Mouse (Mus musculus): ENCODE results near the gene Gzmc. TPM values are rescaled to one million over a fixed set of nuclear protein-coding genes. Genes with fewer than 3 reads are reported as not detected.

Gene Gzmc
- total RNA-seq (2023) = under 1 TPM in 1 of 2 experiments, not detected in 1; 0.87 TPM

DNA sequence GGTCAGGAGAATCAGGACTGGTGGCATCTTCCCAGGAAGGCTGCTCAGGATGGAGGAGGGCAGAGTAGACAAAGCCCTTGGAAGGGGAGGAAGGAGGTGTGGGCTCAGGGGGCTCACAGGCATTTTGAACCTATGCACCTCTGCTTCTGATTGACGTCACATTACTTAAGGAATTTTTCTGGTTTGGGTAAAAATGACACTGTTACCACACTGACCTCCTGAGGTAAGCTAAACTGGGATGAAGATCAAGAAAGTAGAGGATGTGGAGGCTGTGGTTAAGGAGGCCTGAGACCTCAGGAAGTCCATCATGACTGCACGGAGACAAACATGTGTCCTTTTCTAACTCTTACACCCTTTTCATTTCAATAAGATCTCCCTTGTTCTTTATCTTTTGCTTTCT lies at the start of gene Gzmc:
Gene Gzmc (minus strand): TSS at position 101 of the 400 bp plus-strand sequence.

GRCm38 (mm10) chr14:56262153-56262552 lies 27.7 kb upstream of the Gzmc start, which contains the start of gene Gzmb:
Gzmb (minus strand) TSS chr14:56262260.

GRCm38 (mm10) chr14:56211317-56211716 lies 23.1 kb downstream of the Gzmc start, which contains the start of gene Gzmf:
Gzmf (minus strand) TSS chr14:56211417.

Other genes with a start within 250 kb of the Gzmc start
- gene Mcpt1, start 216.7 kb downstream of the Gzmc start, total RNA-seq (2023) = not detected
- not detected for gene Mcpt9, start 204.2 kb downstream of the Gzmc start, total RNA-seq (2023)
- gene Mcpt2, start 192.6 kb downstream of the Gzmc start, total RNA-seq (2023) = not detected
- gene Mcpt4, start 172.3 kb downstream of the Gzmc start, total RNA-seq (2023) = 1 to 10 TPM in 1 of 2 experiments, under 1 TPM in 1; 0.71 to 2.5 TPM
- 1 to 10 TPM in 1 of 2 experiments, not detected in 1; 2.7 TPM for gene Mcpt8, start 149.4 kb downstream of the Gzmc start, total RNA-seq (2023)
- not detected for gene Ctsg, start 132.1 kb downstream of the Gzmc start, total RNA-seq (2023)
- gene Gzme, start 114.0 kb downstream of the Gzmc start, total RNA-seq (2023) = not detected
- gene Gzmd, start 102.0 kb downstream of the Gzmc start, total RNA-seq (2023) = not detected
- gene Gzmg, start 75.1 kb downstream of the Gzmc start, total RNA-seq (2023) = not detected
- not detected for gene Gzmn, start 60.1 kb downstream of the Gzmc start, total RNA-seq (2023)
- not detected for gene Gzmf, start 23.2 kb downstream of the Gzmc start, total RNA-seq (2023)
- gene Gzmb, start 27.6 kb upstream of the Gzmc start, total RNA-seq (2023) = 1 to 10 TPM; 2.9 to 5.8 TPM
- gene Atp12a, start 130.4 kb upstream of the Gzmc start, total RNA-seq (2023) = not detected
- under 1 TPM; 0.17 to 0.53 TPM for gene Rnf17, start 167.9 kb upstream of the Gzmc start, total RNA-seq (2023)